Mouse (Mus musculus): ENCODE measurements around the gene Mcf2l.

GRCm38 (mm10) chr8:12955880-12956279, 82.3 kb downstream of the Mcf2l start:
- TF ChIP-seq GATA1 (IDR thresholded peaks at IDR 0.05; ENCODE audit: borderline replicate concordance, low read length) (no peak), FLI1 (IDR thresholded peaks at IDR 0.05; ENCODE audit: low read length) (no peak)

Measured in megakaryocyte, embryonic 14.5 days (primary cell).